Mouse (Mus musculus) hindbrain, embryonic 10.5 days (tissue): Measurements from ENCODE around the gene Numb. TPM values are rescaled to one million over a fixed set of nuclear protein-coding genes. Genes with fewer than 3 reads are reported as not detected.
A peak's percentile ranks its signal among the peaks of the same experiment; 100 is the strongest.
"Not testable (repeated sequence)": the region's sequence is repeated elsewhere in the genome, so short reads cannot be mapped to it uniquely, and the experiment has no call there.

Experiments used
- DNase-seq: peaks from one replicate; pipeline ENCODE4 v3.0.0-alpha.2; 2017; ENCODE audit warnings: low spot score
- H3K27ac ChIP-seq: fragments of 300-500 bp; sonication (generic); 2 replicates; pipeline ENCODE4 v1.5.1; 2016; ENCODE audit warnings: mild to moderate bottlenecking, moderate library complexity
- H3K27me3 ChIP-seq: fragments of 300-500 bp; sonication (generic); 2 replicates; pipeline ENCODE4 v1.6.1; 2016; ENCODE audit warnings: mild to moderate bottlenecking; ENCODE audit not compliant: poor library complexity, insufficient read depth, severe bottlenecking
- H3K36me3 ChIP-seq: fragments of 300-500 bp; sonication (generic); 2 replicates; pipeline ENCODE4 v1.6.1; 2016; ENCODE audit warnings: mild to moderate bottlenecking, moderate library complexity
- H3K4me1 ChIP-seq: fragments of 300-500 bp; sonication (generic); replicated peaks from 2 replicates; pipeline ENCODE4 v1.6.1; 2016; ENCODE audit warnings: mild to moderate bottlenecking
- H3K4me3 ChIP-seq: fragments of 300-500 bp; sonication (generic); 2 replicates; pipeline ENCODE4 v1.5.1; 2016; ENCODE audit warnings: mild to moderate bottlenecking, moderate library complexity
- H3K9me3 ChIP-seq: fragments of 300-500 bp; sonication (generic); 2 replicates; pipeline ENCODE4 v1.6.1; 2016; ENCODE audit warnings: mild to moderate bottlenecking, moderate library complexity
- WGBS: fragments of 180-500 bp; shearing (Covaris S2); methylation state at CpG from one replicate; pipeline ENCODE4 v1.1.7; 2016; 5-methylcytosine and 5-hydroxymethylcytosine counted together
- polyA plus RNA-seq: library from polyadenylated mRNA; unstranded; fragments of >200 nt; fragmentation: Nextera tagmentation; extraction: Ambion mirVana; gene quantifications from 2 replicates; pipeline ENCODE4 v1.2.1, GENCODE M21; 2016

Numb gene
- polyA plus RNA-seq, 1 experiment from 2014 or later: 27.8 TPM

GRCm38 (mm10) chr12:83939332-83939731 lies 17.6 kb upstream of the Numb start:
- no peaks in the 10 kb centered on the region for H3K27me3 ChIP-seq
- 79% methylated on average over 2 of the region's 2 CpGs for WGBS
- H3K4me3 ChIP-seq: no peak overlapping the region
- H3K36me3 ChIP-seq: no peaks in the 10 kb centered on the region
- DNase-seq: no peak
- peaks cover 9% of the 10 kb centered on the region; the same call in 1 of the 2 replicates for H3K4me1 ChIP-seq
- H3K9me3 ChIP-seq: no peaks in the 10 kb centered on the region
- no peak overlapping the region for H3K27ac ChIP-seq

GRCm38 (mm10) chr12:83938592-83938991 lies 16.9 kb upstream of the Numb start:
- not testable (repeated sequence) for H3K4me1 ChIP-seq, H3K9me3 ChIP-seq, DNase-seq, H3K4me3 ChIP-seq, H3K27me3 ChIP-seq, H3K27ac ChIP-seq, H3K36me3 ChIP-seq
- WGBS: 57% methylated on average over 1 of the region's 1 CpGs

GRCm38 (mm10) chr12:83937600-83937999 lies 15.9 kb upstream of the Numb start:
- H3K27ac ChIP-seq: no peak overlapping the region
- H3K36me3 ChIP-seq: no peaks in the 10 kb centered on the region
- no peaks in the 10 kb centered on the region for H3K27me3 ChIP-seq
- WGBS: 68% methylated on average over 10 of the region's 10 CpGs
- H3K4me3 ChIP-seq: no peak overlapping the region
- no peak for DNase-seq
- no peaks in the 10 kb centered on the region for H3K9me3 ChIP-seq
- peaks cover 16% of the 10 kb centered on the region; the same call in 1 of the 2 replicates for H3K4me1 ChIP-seq

GRCm38 (mm10) chr12:83929186-83929804 lies 7.6 kb upstream of the Numb start:
- no peaks in the 10 kb centered on the region for H3K9me3 ChIP-seq
- H3K27me3 ChIP-seq: no peaks in the 10 kb centered on the region
- H3K4me1 ChIP-seq: peaks cover 18% of the 10 kb centered on the region
- DNase-seq: no peak
- H3K36me3 ChIP-seq: no peaks in the 10 kb centered on the region
- H3K4me3 ChIP-seq: no peak overlapping the region
- no peak overlapping the region for H3K27ac ChIP-seq
- 38% methylated on average over 2 of the region's 2 CpGs for WGBS

GRCm38 (mm10) chr12:83927747-83928146 lies 6.0 kb upstream of the Numb start:
- H3K4me1 ChIP-seq: peaks cover 28% of the 10 kb centered on the region
- no peak overlapping the region for H3K27ac ChIP-seq
- no peak overlapping the region for H3K4me3 ChIP-seq
- H3K27me3 ChIP-seq: no peaks in the 10 kb centered on the region
- H3K9me3 ChIP-seq: no peaks in the 10 kb centered on the region
- no peak for DNase-seq
- no peaks in the 10 kb centered on the region for H3K36me3 ChIP-seq
- 90% methylated on average over 4 of the region's 4 CpGs for WGBS

- Histone ChIP-seq H3K36me3 (no peaks in the 10 kb centered on the region), H3K27me3 (no peaks in the 10 kb centered on the region), H3K9me3 (no peaks in the 10 kb centered on the region), H3K4me3 (no peak overlapping the region), H3K4me1 (peaks cover 27% of the 10 kb centered on the region), H3K27ac (no peak overlapping the region)
- no peak for DNase-seq
- WGBS: 86% methylated on average over 2 of the region's 2 CpGs
Measured at GRCm38 (mm10) chr12:83926061-83926460, 4.3 kb upstream of the Numb start.

GRCm38 (mm10) chr12:83925160-83925703 lies 3.5 kb upstream of the Numb start:
- WGBS: 66% methylated on average over 7 of the region's 7 CpGs
- Histone ChIP-seq H3K27ac (no peak overlapping the region), H3K27me3 (no peaks in the 10 kb centered on the region), H3K9me3 (no peaks in the 10 kb centered on the region), H3K4me1 (peaks cover 35% of the 10 kb centered on the region), H3K36me3 (no peaks in the 10 kb centered on the region), H3K4me3 (no peak overlapping the region)
- DNase-seq: no peak

- H3K36me3 ChIP-seq: no peaks in the 10 kb centered on the region
- peaks cover 41% of the 10 kb centered on the region for H3K4me1 ChIP-seq
- H3K4me3 ChIP-seq: no peak overlapping the region
- WGBS: 54% methylated on average over 3 of the region's 3 CpGs
- no peaks in the 10 kb centered on the region for H3K9me3 ChIP-seq
- no peak for DNase-seq
- peak overlapping the region; percentile 54; the same call in 1 of the 2 replicates for H3K27ac ChIP-seq
- no peaks in the 10 kb centered on the region for H3K27me3 ChIP-seq
Measured at GRCm38 (mm10) chr12:83924332-83924731, 2.6 kb upstream of the Numb start.

- H3K9me3 ChIP-seq: no peaks in the 10 kb centered on the region
- no peaks in the 10 kb centered on the region for H3K36me3 ChIP-seq
- WGBS: 89% methylated on average over 1 of the region's 1 CpGs
- peaks cover 45% of the 10 kb centered on the region for H3K4me1 ChIP-seq
- 0 out of 2 replicates have a peak overlapping the region, but pooled peaks have one; percentile 94 for H3K27ac ChIP-seq
- H3K4me3 ChIP-seq: no peak overlapping the region
- DNase-seq: no peak
- no peaks in the 10 kb centered on the region for H3K27me3 ChIP-seq
Measured at GRCm38 (mm10) chr12:83923486-83923859, 1.7 kb upstream of the Numb start.

- Histone ChIP-seq H3K27ac (peak overlapping the region; percentile 94), H3K27me3 (no peaks in the 10 kb centered on the region), H3K4me1 (peaks cover 45% of the 10 kb centered on the region), H3K4me3 (peak overlapping the region; percentile 97), H3K36me3 (no peaks in the 10 kb centered on the region), H3K9me3 (no peaks in the 10 kb centered on the region)
- WGBS: 45% methylated on average over 8 of the region's 8 CpGs
- no peak for DNase-seq
Measured at GRCm38 (mm10) chr12:83922724-83923485, 1.2 kb upstream of the Numb start.

GRCm38 (mm10) chr12:83920721-83921441 lies 853 bp downstream of the Numb start:
- H3K4me3 ChIP-seq: peak overlapping the region; percentile 97
- WGBS: 2% methylated on average over 31 of the region's 31 CpGs
- H3K36me3 ChIP-seq: peaks cover 9% of the 10 kb centered on the region; the same call in 1 of the 2 replicates
- H3K9me3 ChIP-seq: no peaks in the 10 kb centered on the region
- peak overlapping the region; percentile 94 for H3K27ac ChIP-seq
- DNase-seq: peak; percentile 55
- peaks cover 45% of the 10 kb centered on the region for H3K4me1 ChIP-seq
- H3K27me3 ChIP-seq: no peaks in the 10 kb centered on the region

- Histone ChIP-seq H3K27me3 (no peaks in the 10 kb centered on the region), H3K4me1 (peaks cover 20% of the 10 kb centered on the region), H3K27ac (no peak overlapping the region), H3K9me3 (no peaks in the 10 kb centered on the region), H3K4me3 (no peak overlapping the region), H3K36me3 (peaks cover 33% of the 10 kb centered on the region; the same call in 1 of the 2 replicates)
- 85% methylated on average over 9 of the region's 9 CpGs for WGBS
- DNase-seq: no peak
Measured at GRCm38 (mm10) chr12:83916884-83917283, 4.8 kb downstream of the Numb start.
